Mouse (Mus musculus) retina, embryonic 14.5 days (tissue): ENCODE results near the gene Nol4l.

Experiments
- DNase-seq: peaks from one replicate; pipeline ENCODE4 v3.0.0-alpha.2; 2015; ENCODE audit warnings: low spot score

The Nol4l gene

GRCm38 (mm10) chr2:153444254-153445136, 85.3 kb downstream of the Nol4l start:
- DNase-seq = peak; percentile 75

- no peak for DNase-seq
Observed at GRCm38 (mm10) chr2:153443434-153444240, 86.1 kb downstream of the Nol4l start.

GRCm38 (mm10) chr2:153442720-153443119, 87.1 kb downstream of the Nol4l start:
- DNase-seq = no peak

GRCm38 (mm10) chr2:153441228-153441627, 88.5 kb downstream of the Nol4l start:
- no peak for DNase-seq

- no peak for DNase-seq
Observed at GRCm38 (mm10) chr2:153440755-153441154, 89.0 kb downstream of the Nol4l start.

- DNase-seq = no peak
Observed at GRCm38 (mm10) chr2:153437306-153437659, 92.5 kb downstream of the Nol4l start.

GRCm38 (mm10) chr2:153436641-153437305, 93.0 kb downstream of the Nol4l start:
- DNase-seq = no peak

- no peak for DNase-seq
Observed at GRCm38 (mm10) chr2:153434880-153435831, 94.6 kb downstream of the Nol4l start.

- DNase-seq = no peak
Observed at GRCm38 (mm10) chr2:153433859-153434258, 95.9 kb downstream of the Nol4l start.

GRCm38 (mm10) chr2:153432492-153432891, 97.3 kb downstream of the Nol4l start:
- no peak for DNase-seq

- no peak for DNase-seq
Observed at GRCm38 (mm10) chr2:153430571-153430970, 99.2 kb downstream of the Nol4l start.

GRCm38 (mm10) chr2:153428485-153428884, 101.3 kb downstream of the Nol4l start:
- DNase-seq = no peak

GRCm38 (mm10) chr2:153426931-153427330, 102.8 kb downstream of the Nol4l start:
- no peak for DNase-seq

GRCm38 (mm10) chr2:153425998-153426670, 103.6 kb downstream of the Nol4l start:
- no peak for DNase-seq

GRCm38 (mm10) chr2:153425124-153425844, 104.5 kb downstream of the Nol4l start:
- DNase-seq = no peak

- DNase-seq = no peak
Observed at GRCm38 (mm10) chr2:153424557-153424956, 105.2 kb downstream of the Nol4l start.

- DNase-seq = no peak
Observed at GRCm38 (mm10) chr2:153423113-153423512, 106.7 kb downstream of the Nol4l start.

GRCm38 (mm10) chr2:153422051-153422450, 107.7 kb downstream of the Nol4l start:
- peak; percentile 35 for DNase-seq

- DNase-seq = peak; percentile 45
Observed at GRCm38 (mm10) chr2:153421233-153421632, 108.5 kb downstream of the Nol4l start.

- DNase-seq = no peak
Observed at GRCm38 (mm10) chr2:153418381-153418780, 111.4 kb downstream of the Nol4l start.
